Comparison of ENCODE assay signal across 8 mouse cellular contexts in the genomic region with DNA sequence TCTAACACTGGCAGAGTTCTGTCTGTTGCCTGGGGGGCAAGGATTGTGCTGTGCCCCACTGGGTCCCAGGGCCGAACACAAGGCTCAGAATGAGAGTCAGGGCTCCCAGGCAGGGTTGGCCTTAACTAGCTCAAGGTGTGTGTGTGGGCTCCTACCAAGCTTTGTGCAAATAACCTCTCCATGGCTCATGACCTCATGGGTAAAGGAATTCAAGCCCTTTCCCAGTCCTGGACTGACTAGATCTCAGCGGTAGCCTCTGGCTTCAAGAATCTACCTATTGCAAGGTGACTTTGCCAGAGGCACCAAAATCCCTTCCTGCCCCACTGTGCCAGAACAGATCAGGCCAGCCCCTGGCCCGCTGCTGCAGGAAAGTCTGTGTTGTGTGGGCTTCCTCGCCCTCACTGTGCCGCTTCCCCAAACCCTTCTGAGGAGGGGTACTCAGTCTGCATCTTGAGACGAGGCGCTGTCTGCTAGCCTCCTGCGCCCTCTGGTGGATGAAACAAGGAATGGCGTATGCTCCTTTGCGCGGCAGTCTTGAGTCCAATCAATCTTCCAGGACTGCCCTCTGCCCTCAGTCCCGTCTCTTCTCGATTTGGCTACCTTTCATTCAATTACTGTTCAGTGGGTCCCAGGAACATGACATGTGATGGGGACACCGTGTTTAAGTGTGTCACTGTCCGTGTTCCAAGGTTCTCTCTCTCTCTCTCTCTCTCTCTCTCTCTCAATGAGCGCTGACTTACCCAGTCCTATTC. TPM values are rescaled to one million over a fixed set of nuclear protein-coding genes. Genes with fewer than 3 reads are reported as not detected.
DNase-seq lines count a peak whose midpoint lies in the region; ATAC-seq and TF ChIP-seq lines count a peak whose summit lies in the region.

No protein-coding gene starts in this region.

- H3K27ac ChIP-seq in ES-E14 (ENCODE audit: insufficient read depth, low read depth, low read length, poor library complexity, severe bottlenecking), result no peak overlapping the region
- no peak overlapping the region for H3K27ac ChIP-seq in layer of hippocampus, adult 2 months

- no peak overlapping the region; the same call in 1 of the 2 replicates for H3K9ac ChIP-seq in ES-E14 (ENCODE audit: insufficient read depth, low read depth, low read length, poor library complexity, severe bottlenecking)

- TF ChIP-seq CTCF in layer of hippocampus, adult 2 months (conservative IDR thresholded peaks at IDR 0.05), result peak; percentile 100; the same call in 1 of the 2 replicates

- peak; percentile 65 for DNase-seq in ES-E14 (ENCODE audit: low read depth, low spot score)
- peak; percentile 39 for DNase-seq in brain, embryonic 18.5 days (ENCODE audit: low read depth, low spot score)
- peak; percentile 73 for DNase-seq in heart, postnatal 4 days
- DNase-seq in layer of hippocampus, adult 2 months (ENCODE audit: low spot score in 2 of 2), result peak; percentile 48 to 69
- peak; percentile 69 for DNase-seq in lung, postnatal 36 days
- peak; percentile 65 for DNase-seq in retina, postnatal 7 days (ENCODE audit: low read depth, low spot score)
- DNase-seq in yolk sac, embryonic 10.5 days (ENCODE audit: low spot score), result peak; percentile 73

- H3K4me1 ChIP-seq in ES-E14 (ENCODE audit: control insufficient read depth in 2 of 2, insufficient read depth in 2 of 2, low read length in 2 of 2, poor library complexity in 1 of 2), result no peaks in the 10 kb centered on the region; a peak in 1 of 4 replicates

- no peak overlapping the region for H3K4me3 ChIP-seq in ES-E14 (ENCODE audit: insufficient read depth in 1 of 2, low read depth in 1 of 2, low read length in 2 of 2, poor library complexity in 1 of 2, severe bottlenecking in 1 of 2)
- no peak overlapping the region for H3K4me3 ChIP-seq in layer of hippocampus, adult 2 months

- H3K36me3 ChIP-seq in ES-E14 (ENCODE audit: control insufficient read depth, insufficient read depth, low read length, poor library complexity, severe bottlenecking), result no peaks in the 10 kb centered on the region

- no peaks in the 10 kb centered on the region for H3K9me3 ChIP-seq in ES-E14 (ENCODE audit: control insufficient read depth, insufficient read depth, low read depth, low read length)

- ATAC-seq in erythroblast, adult 5-6 weeks (replicated peaks; ENCODE audit: low FRiP score, poor library complexity, severe bottlenecking), result peak; percentile 69

- in situ Hi-C loops in ES-E14 (cut with MboI; ENCODE audit: low sequenced_read_pairs in 2 of 2, unreplicated experiment in 2 of 2), result no loop called here

TF ChIP-seq in ES-E14, 5 proteins besides CTCF, POLR2A, EP300 and RAD21:
- TF ChIP-seq CHD2 (IDR thresholded peaks at IDR 0.05; ENCODE audit: low read depth, low read length) (no peak), ZC3H11A (IDR thresholded peaks at IDR 0.05; ENCODE audit: borderline replicate concordance, low read depth, low read length) (peak; percentile 75; the same call in 1 of the 2 replicates)
TF ChIP-seq in ES-E14: peak in this region for 1.

RNA-seq across cellular contexts. Expression of a gene that starts 11.7 kb away (rescaled TPM):
- total RNA-seq in ES-E14 (2012; rRNA removed), result 20.2 TPM in 2 replicates
- 8.2 and 18.3 TPM in 2 replicates for total RNA-seq in erythroblast, adult 5-6 weeks (2015; ENCODE audit: low replicate concordance)
- total RNA-seq in erythroblast, adult 5-6 weeks (2017; ENCODE audit: low replicate concordance), result 1.4 and 4.3 TPM in 2 replicates
- 10 to 100 TPM; 20.5 to 20.6 TPM for total RNA-seq in heart, postnatal 4 days (2021)
- 10 to 100 TPM; 32.8 to 34.1 TPM for total RNA-seq in layer of hippocampus, adult 2 months (2021)

RNA-seq across cellular contexts. Expression of a gene that starts 41.9 kb away (rescaled TPM):
- 0.11 and 0.22 TPM in 2 replicates for total RNA-seq in ES-E14 (2012; rRNA removed)
- 0.19 and 0.21 TPM in 2 replicates for total RNA-seq in erythroblast, adult 5-6 weeks (2015; ENCODE audit: low replicate concordance)
- total RNA-seq in erythroblast, adult 5-6 weeks (2017; ENCODE audit: low replicate concordance), result 0.26 TPM in 1 of 2 replicates, not detected in the other
- total RNA-seq in heart, postnatal 4 days (2021), result 1 to 10 TPM; 2.8 to 3.0 TPM
- total RNA-seq in layer of hippocampus, adult 2 months (2021), result under 1 TPM in 1 of 2 experiments, not detected in 1; 0.10 TPM

RNA-seq across cellular contexts. Expression of a gene that starts 52.2 kb away (rescaled TPM):
- 9.5 and 10.9 TPM in 2 replicates for total RNA-seq in ES-E14 (2012; rRNA removed)
- not detected in 2 replicates for total RNA-seq in erythroblast, adult 5-6 weeks (2015; ENCODE audit: low replicate concordance)
- total RNA-seq in erythroblast, adult 5-6 weeks (2017; ENCODE audit: low replicate concordance), result not detected in 2 replicates
- 1 to 10 TPM; 1.1 to 1.3 TPM for total RNA-seq in heart, postnatal 4 days (2021)
- 1 to 10 TPM in 1 of 2 experiments, under 1 TPM in 1; 0.61 to 1.2 TPM for total RNA-seq in layer of hippocampus, adult 2 months (2021)
